In the genomic region with DNA sequence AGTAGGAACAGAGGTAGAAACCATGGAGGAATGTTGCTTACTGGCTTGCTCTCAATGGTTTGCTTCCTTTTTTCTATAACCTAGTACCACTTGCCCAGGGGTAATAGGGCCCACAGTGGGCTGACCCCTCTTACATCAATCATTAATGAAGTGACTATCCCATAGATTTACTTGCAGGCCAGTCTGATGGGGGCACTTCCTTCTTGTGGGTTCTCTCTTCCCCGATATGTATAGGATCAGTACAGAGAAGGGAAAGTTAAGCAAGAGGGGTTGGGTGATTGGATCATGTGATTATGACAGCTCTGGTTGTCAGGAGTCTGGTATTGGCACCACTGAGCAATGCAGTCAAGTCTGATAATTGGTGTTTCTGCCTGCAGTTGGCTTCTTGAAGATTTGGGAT, we compare ENCODE assay signal across 30 mouse cellular contexts.
A peak's percentile ranks its signal among the peaks of the same experiment; 100 is the strongest.
DNase-seq lines count a peak whose midpoint lies in the region; ATAC-seq and TF ChIP-seq lines count a peak whose summit lies in the region.
"Had no signal": no experiment of that assay in that cellular context is flagged by ENCODE, and none has a peak within 500 bp of the region (broad histone marks: within the 10 kb centered on the region; RNA-seq: fewer than 3 reads in every experiment).

No protein-coding gene starts in this region.

- H3K36me3 ChIP-seq in thymus, adult 2 months (ENCODE audit: control insufficient read depth, insufficient read depth, low read length): no peaks in the 10 kb centered on the region
- no peaks in the 10 kb centered on the region for H3K36me3 ChIP-seq in forebrain, embryonic 12.5 days (replicated peaks)
- H3K36me3 ChIP-seq: embryonic facial prominence, embryonic 13.5 days; embryonic facial prominence, embryonic 15.5 days; forebrain, embryonic 10.5 days; forebrain, embryonic 15.5 days had no signal

- peak; percentile 66 for ATAC-seq in common myeloid progenitor, adult 5-6 weeks (replicated peaks; ENCODE audit: low read depth, poor library complexity, severe bottlenecking)
- ATAC-seq in megakaryocyte, adult 5-6 weeks (ENCODE audit: poor library complexity, severe bottlenecking): peak; percentile 96
- peak; percentile 40; the same call in 1 of the 2 replicates for ATAC-seq in monocyte, adult 5-6 weeks (replicated peaks; ENCODE audit: insufficient number of reproducible peaks, low FRiP score, low TSS enrichment, poor library complexity, severe bottlenecking)
- no peak for ATAC-seq in forebrain, embryonic 12.5 days (ENCODE audit: low FRiP score)
- ATAC-seq: activated CD4-positive, CD25-positive, alpha-beta regulatory T cell, adult 4 months; CD4-positive, CD25-positive, alpha-beta regulatory T cell, adult 4 months; forebrain, embryonic 13.5 days; forebrain, embryonic 15.5 days; forebrain, postnatal 0 days; Patski had no signal

- H3K4me1 ChIP-seq in thymus, adult 2 months (replicated peaks; ENCODE audit: control insufficient read depth, insufficient read depth, low read length): no peaks in the 10 kb centered on the region
- no peaks in the 10 kb centered on the region for H3K4me1 ChIP-seq in forebrain, embryonic 12.5 days
- H3K4me1 ChIP-seq: embryonic facial prominence, embryonic 13.5 days; embryonic facial prominence, embryonic 15.5 days; forebrain, embryonic 10.5 days; forebrain, embryonic 13.5 days; forebrain, embryonic 15.5 days had no signal

- H3K4me2 ChIP-seq in forebrain, embryonic 12.5 days: no peak overlapping the region
- H3K4me2 ChIP-seq: embryonic facial prominence, embryonic 13.5 days; embryonic facial prominence, embryonic 15.5 days; forebrain, embryonic 13.5 days; forebrain, embryonic 15.5 days had no signal

- no peak overlapping the region for H3K4me3 ChIP-seq in thymus, adult 2 months (ENCODE audit: control insufficient read depth, insufficient read depth, low read length)
- no peak overlapping the region for H3K4me3 ChIP-seq in forebrain, embryonic 12.5 days (replicated peaks)
- H3K4me3 ChIP-seq: embryonic facial prominence, embryonic 13.5 days; embryonic facial prominence, embryonic 15.5 days; erythroblast, embryonic 14.5 days; forebrain, embryonic 10.5 days; forebrain, embryonic 13.5 days; forebrain, embryonic 15.5 days had no signal

- TF ChIP-seq POLR2A in thymus, adult 2 months (IDR thresholded peaks at IDR 0.05; ENCODE audit: control insufficient read depth, extremely low read depth, insufficient read depth, low read length, poor library complexity): no peak

- no peaks in the 10 kb centered on the region for H3K9me3 ChIP-seq in forebrain, embryonic 12.5 days
- H3K9me3 ChIP-seq: embryonic facial prominence, embryonic 13.5 days; embryonic facial prominence, embryonic 15.5 days; forebrain, embryonic 10.5 days; forebrain, embryonic 13.5 days; forebrain, embryonic 15.5 days; G1E had no signal

- TF ChIP-seq CTCF in thymus, adult 2 months (IDR thresholded peaks at IDR 0.05; ENCODE audit: borderline replicate concordance, control insufficient read depth, extremely low read depth, insufficient read depth, low read length, poor library complexity): no peak

- H3K27me3 ChIP-seq in thymus, adult 2 months (ENCODE audit: control insufficient read depth, insufficient read depth, low read length): no peaks in the 10 kb centered on the region
- peaks cover 16% of the 10 kb centered on the region for H3K27me3 ChIP-seq in forebrain, embryonic 12.5 days
- H3K27me3 ChIP-seq: CH12.LX; embryonic facial prominence, embryonic 15.5 days; forebrain, embryonic 15.5 days had no signal

- H3K27ac ChIP-seq in thymus, adult 2 months (ENCODE audit: control insufficient read depth, insufficient read depth, low read length): no peak overlapping the region
- no peak overlapping the region for H3K27ac ChIP-seq in forebrain, embryonic 12.5 days
- H3K27ac ChIP-seq: embryonic facial prominence, embryonic 13.5 days; embryonic facial prominence, embryonic 15.5 days; forebrain, embryonic 10.5 days; forebrain, embryonic 13.5 days; forebrain, embryonic 15.5 days had no signal

- peak; percentile 12 for DNase-seq in lung, postnatal 36 days
- no peak for DNase-seq in lung, adult 18-20 months
- no peak for DNase-seq in thymus, adult 2 months
- DNase-seq in thymus, postnatal 36 days: no peak
- DNase-seq: adrenal gland, adult 8-10 months; adrenal gland, postnatal 14 days; adrenal gland, postnatal 36 days; B cell, adult 2 months; cerebellum, adult 11-12 months; cerebellum, adult 2 months; cerebellum, adult 9-10 months; cerebellum, postnatal 10 days; cerebellum, postnatal 25 days; embryo, embryonic 11 days; forebrain, postnatal 0 days had no signal

- H3K9ac ChIP-seq in forebrain, embryonic 12.5 days: no peak overlapping the region
- H3K9ac ChIP-seq: embryonic facial prominence, embryonic 13.5 days; embryonic facial prominence, embryonic 15.5 days; forebrain, embryonic 13.5 days; forebrain, embryonic 15.5 days; forebrain, postnatal 0 days had no signal

- WGBS in thymus, adult 2 months: 76% methylated on average over 1 of the region's 1 CpGs
- WGBS in forebrain, embryonic 12.5 days: 93% methylated on average over 1 of the region's 1 CpGs
